Mouse (Mus musculus) limb, embryonic 15.5 days (tissue): ENCODE measurements at regions not wholly inside any gene's neighbourhood (a gene's known extent, or its start where the extent isn't known, plus 50 kb on each side); places are given as distances from the start of the nearest gene placed in this dataset.

Experiments used
- ATAC-seq: fragments of 200-750 bp; cut with Nextera tagmentation; 2 replicates; pipeline ENCODE4 v1.8.0; 2017; ENCODE audit warnings: low read depth, moderate TSS enrichment; ENCODE audit not compliant: insufficient number of reproducible peaks, low FRiP score, low TSS enrichment
- H3K27ac ChIP-seq: fragments of 300-500 bp; sonication (generic); 2 replicates; pipeline ENCODE4 v1.5.1; 2015; ENCODE audit warnings: moderate library complexity, mild to moderate bottlenecking, inconsistent platforms
- H3K27me3 ChIP-seq: fragments of 300-500 bp; sonication (generic); 2 replicates; pipeline ENCODE4 v1.6.1; 2015; ENCODE audit warnings: inconsistent platforms
- H3K36me3 ChIP-seq: fragments of 300-500 bp; sonication (generic); 2 replicates; pipeline ENCODE4 v1.6.1; 2015; ENCODE audit warnings: inconsistent platforms
- H3K4me1 ChIP-seq: fragments of 300-500 bp; sonication (generic); 2 replicates; pipeline ENCODE4 v1.6.1; 2015; ENCODE audit warnings: inconsistent platforms
- H3K4me2 ChIP-seq: fragments of 300-500 bp; sonication (generic); 2 replicates; pipeline ENCODE4 v1.6.1; 2015; ENCODE audit warnings: mild to moderate bottlenecking, inconsistent platforms
- H3K4me3 ChIP-seq: fragments of 300-500 bp; sonication (generic); 2 replicates; pipeline ENCODE4 v1.5.1; 2015; ENCODE audit warnings: mild to moderate bottlenecking, inconsistent platforms
- H3K9ac ChIP-seq: fragments of 300-500 bp; sonication (generic); 2 replicates; pipeline ENCODE4 v1.6.1; 2015; ENCODE audit warnings: inconsistent platforms
- H3K9me3 ChIP-seq: fragments of 300-500 bp; sonication (generic); 2 replicates; pipeline ENCODE4 v1.6.1; 2016; ENCODE audit warnings: inconsistent platforms
- WGBS: fragments of 180-500 bp; shearing (Covaris S2); methylation state at CpG from one replicate; pipeline ENCODE4 v1.1.7; 2015; 5-methylcytosine and 5-hydroxymethylcytosine counted together

- WGBS = 92% methylated on average over 4 of the region's 4 CpGs
- no peaks in the 10 kb centered on the region for H3K4me1 ChIP-seq
- H3K4me2 ChIP-seq = no peak overlapping the region
- no peak overlapping the region for H3K27ac ChIP-seq
- H3K9me3 ChIP-seq = no peaks in the 10 kb centered on the region
- no peak overlapping the region for H3K4me3 ChIP-seq
- no peak for ATAC-seq
- H3K36me3 ChIP-seq = no peaks in the 10 kb centered on the region
- no peak overlapping the region for H3K9ac ChIP-seq
- no peaks in the 10 kb centered on the region for H3K27me3 ChIP-seq
Observed at GRCm38 (mm10) chr15:62170337-62170736, 1247.5 kb upstream of the A1bg start.

- Histone ChIP-seq H3K27me3 (no peaks in the 10 kb centered on the region), H3K36me3 (no peaks in the 10 kb centered on the region), H3K4me1 (no peaks in the 10 kb centered on the region), H3K4me3 (no peak overlapping the region), H3K9ac (no peak overlapping the region), H3K4me2 (no peak overlapping the region), H3K9me3 (no peaks in the 10 kb centered on the region), H3K27ac (no peak overlapping the region)
- 89% methylated on average over 3 of the region's 3 CpGs for WGBS
- no peak for ATAC-seq
Observed at GRCm38 (mm10) chr15:62169591-62170019, 1246.8 kb upstream of the A1bg start.

- Histone ChIP-seq H3K9ac (no peak overlapping the region), H3K36me3 (no peaks in the 10 kb centered on the region), H3K27me3 (no peaks in the 10 kb centered on the region), H3K9me3 (no peaks in the 10 kb centered on the region), H3K4me2 (no peak overlapping the region), H3K4me3 (no peak overlapping the region), H3K27ac (no peak overlapping the region), H3K4me1 (no peaks in the 10 kb centered on the region)
- 88% methylated on average over 8 of the region's 8 CpGs for WGBS
- ATAC-seq = no peak
Observed at GRCm38 (mm10) chr15:62168958-62169590, 1246.3 kb upstream of the A1bg start.

GRCm38 (mm10) chr15:62168522-62168921 lies 1245.7 kb upstream of the A1bg start:
- no peaks in the 10 kb centered on the region for H3K27me3 ChIP-seq
- H3K36me3 ChIP-seq = no peaks in the 10 kb centered on the region
- no peaks in the 10 kb centered on the region for H3K4me1 ChIP-seq
- no peak for ATAC-seq
- no peak overlapping the region for H3K4me2 ChIP-seq
- 95% methylated on average over 2 of the region's 2 CpGs for WGBS
- no peak overlapping the region for H3K27ac ChIP-seq
- H3K9me3 ChIP-seq = no peaks in the 10 kb centered on the region
- no peak overlapping the region for H3K9ac ChIP-seq
- no peak overlapping the region for H3K4me3 ChIP-seq

- Histone ChIP-seq H3K4me2 (no peak overlapping the region), H3K27ac (no peak overlapping the region), H3K36me3 (no peaks in the 10 kb centered on the region), H3K4me1 (peaks cover 5% of the 10 kb centered on the region; the same call in 1 of the 2 replicates), H3K4me3 (no peak overlapping the region), H3K9ac (no peak overlapping the region), H3K9me3 (no peaks in the 10 kb centered on the region), H3K27me3 (no peaks in the 10 kb centered on the region)
- no peak for ATAC-seq
- WGBS = 86% methylated on average over 5 of the region's 5 CpGs
Observed at GRCm38 (mm10) chr15:62166786-62167185, 1244.0 kb upstream of the A1bg start.

GRCm38 (mm10) chr15:62165826-62166500 lies 1243.2 kb upstream of the A1bg start:
- Histone ChIP-seq H3K27ac (no peak overlapping the region), H3K4me1 (peaks cover 5% of the 10 kb centered on the region; the same call in 1 of the 2 replicates), H3K27me3 (no peaks in the 10 kb centered on the region), H3K9me3 (no peaks in the 10 kb centered on the region), H3K36me3 (no peaks in the 10 kb centered on the region), H3K9ac (no peak overlapping the region), H3K4me3 (no peak overlapping the region), H3K4me2 (no peak overlapping the region)
- ATAC-seq = no peak
- 89% methylated on average over 10 of the region's 10 CpGs for WGBS

- no peaks in the 10 kb centered on the region for H3K9me3 ChIP-seq
- peaks cover 5% of the 10 kb centered on the region; the same call in 1 of the 2 replicates for H3K4me1 ChIP-seq
- no peaks in the 10 kb centered on the region for H3K27me3 ChIP-seq
- ATAC-seq = no peak
- 90% methylated on average over 9 of the region's 9 CpGs for whole genome bisulfite sequencing
- no peak overlapping the region for H3K4me3 ChIP-seq
- H3K9ac ChIP-seq = no peak overlapping the region
- H3K27ac ChIP-seq = no peak overlapping the region
- H3K36me3 ChIP-seq = no peaks in the 10 kb centered on the region
- no peak overlapping the region for H3K4me2 ChIP-seq
Observed at GRCm38 (mm10) chr15:62164766-62165410, 1242.1 kb upstream of the A1bg start.

GRCm38 (mm10) chr15:62163203-62163602 lies 1240.4 kb upstream of the A1bg start:
- WGBS = 83% methylated on average over 5 of the region's 5 CpGs
- no peaks in the 10 kb centered on the region for H3K36me3 ChIP-seq
- H3K27me3 ChIP-seq = no peaks in the 10 kb centered on the region
- no peak for ATAC-seq
- no peaks in the 10 kb centered on the region for H3K9me3 ChIP-seq
- H3K9ac ChIP-seq = no peak overlapping the region
- no peak overlapping the region for H3K4me2 ChIP-seq
- H3K27ac ChIP-seq = no peak overlapping the region
- peaks cover 5% of the 10 kb centered on the region; the same call in 1 of the 2 replicates for H3K4me1 ChIP-seq
- no peak overlapping the region for H3K4me3 ChIP-seq

GRCm38 (mm10) chr15:62162648-62163194 lies 1239.9 kb upstream of the A1bg start:
- no peak overlapping the region for H3K4me2 ChIP-seq
- H3K27me3 ChIP-seq = no peaks in the 10 kb centered on the region
- no peaks in the 10 kb centered on the region for H3K36me3 ChIP-seq
- H3K4me3 ChIP-seq = no peak overlapping the region
- H3K27ac ChIP-seq = no peak overlapping the region
- no peaks in the 10 kb centered on the region for H3K9me3 ChIP-seq
- WGBS = 75% methylated on average over 4 of the region's 4 CpGs
- H3K9ac ChIP-seq = no peak overlapping the region
- H3K4me1 ChIP-seq = peaks cover 5% of the 10 kb centered on the region; the same call in 1 of the 2 replicates
- no peak for ATAC-seq

GRCm38 (mm10) chr15:62161975-62162647 lies 1239.3 kb upstream of the A1bg start:
- 61% methylated on average over 8 of the region's 8 CpGs for WGBS
- Histone ChIP-seq H3K27me3 (no peaks in the 10 kb centered on the region), H3K4me2 (no peak overlapping the region), H3K4me3 (no peak overlapping the region), H3K36me3 (no peaks in the 10 kb centered on the region), H3K9me3 (no peaks in the 10 kb centered on the region), H3K27ac (no peak overlapping the region), H3K9ac (no peak overlapping the region), H3K4me1 (peaks cover 5% of the 10 kb centered on the region; the same call in 1 of the 2 replicates)
- ATAC-seq = no peak

- Histone ChIP-seq H3K36me3 (no peaks in the 10 kb centered on the region), H3K9ac (no peak overlapping the region), H3K4me2 (no peak overlapping the region), H3K27me3 (no peaks in the 10 kb centered on the region), H3K9me3 (no peaks in the 10 kb centered on the region), H3K4me3 (no peak overlapping the region), H3K27ac (no peak overlapping the region), H3K4me1 (peaks cover 5% of the 10 kb centered on the region; the same call in 1 of the 2 replicates)
- no peak for ATAC-seq
- 81% methylated on average over 8 of the region's 8 CpGs for WGBS
Observed at GRCm38 (mm10) chr15:62161061-62161460, 1238.2 kb upstream of the A1bg start.
